Mouse (Mus musculus) monocyte, adult 2 months (primary cell): ENCODE results near the gene Ccdc194.

Source experiments
- DNase-seq, 2 experiments: peaks; one replicate each; pipeline ENCODE4 v3.0.0; 2022; ENCODE audit warnings: low spot score in 2 of 2, low read depth in 1 of 2

Gene Ccdc194

DNA sequence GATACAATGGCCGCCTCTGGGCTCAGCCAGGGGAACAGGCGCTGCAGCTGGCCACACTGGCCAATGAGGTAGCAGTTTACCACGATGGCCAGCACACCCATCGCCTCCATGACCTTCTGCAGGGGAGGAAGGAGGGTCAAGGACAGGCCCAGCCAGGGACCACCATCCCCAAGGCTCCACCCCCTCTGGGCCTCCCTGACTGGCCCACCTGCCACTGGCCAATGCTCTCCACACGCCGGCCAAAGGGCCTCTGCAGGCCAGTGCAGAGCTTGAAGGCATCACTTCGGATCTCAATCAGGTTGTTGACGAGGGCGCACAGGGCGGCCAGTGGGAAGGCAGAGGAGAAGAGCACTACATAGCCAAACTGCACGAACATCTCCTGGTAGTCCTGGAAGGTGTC lies 46.6 kb downstream of the Ccdc194 start:
- DNase-seq: no peak

DNA sequence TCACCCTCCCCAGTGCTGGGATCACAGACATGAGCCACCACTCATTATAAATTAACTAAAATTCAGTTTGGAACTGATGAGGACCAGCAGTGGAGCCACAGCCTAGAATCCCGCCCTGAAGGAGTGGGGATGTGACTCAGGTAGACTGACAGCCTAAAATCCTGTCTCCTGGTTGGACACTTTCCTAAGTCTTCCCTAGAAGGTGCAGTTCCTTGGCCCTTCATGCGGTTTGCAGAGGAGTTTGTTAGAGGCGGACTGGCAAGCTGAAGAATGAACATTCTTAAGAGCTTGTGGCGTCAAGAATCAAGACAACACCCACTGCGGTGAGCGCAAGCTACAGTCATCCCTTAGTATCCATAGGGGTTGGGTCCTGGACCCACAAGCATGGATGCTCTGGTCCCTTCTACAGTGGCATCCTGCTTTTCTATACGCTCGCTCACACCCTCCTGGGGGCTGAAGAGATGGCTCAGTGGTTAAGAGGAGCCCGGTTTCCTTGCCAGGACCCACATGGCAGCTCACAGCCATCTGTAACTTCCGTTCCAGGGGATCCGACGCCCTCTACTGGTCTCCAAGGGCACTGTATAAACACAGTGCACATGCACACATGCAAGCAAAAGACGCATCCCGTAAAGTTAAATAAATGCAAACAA lies 48.2 kb downstream of the Ccdc194 start:
- no peak for DNase-seq

DNA sequence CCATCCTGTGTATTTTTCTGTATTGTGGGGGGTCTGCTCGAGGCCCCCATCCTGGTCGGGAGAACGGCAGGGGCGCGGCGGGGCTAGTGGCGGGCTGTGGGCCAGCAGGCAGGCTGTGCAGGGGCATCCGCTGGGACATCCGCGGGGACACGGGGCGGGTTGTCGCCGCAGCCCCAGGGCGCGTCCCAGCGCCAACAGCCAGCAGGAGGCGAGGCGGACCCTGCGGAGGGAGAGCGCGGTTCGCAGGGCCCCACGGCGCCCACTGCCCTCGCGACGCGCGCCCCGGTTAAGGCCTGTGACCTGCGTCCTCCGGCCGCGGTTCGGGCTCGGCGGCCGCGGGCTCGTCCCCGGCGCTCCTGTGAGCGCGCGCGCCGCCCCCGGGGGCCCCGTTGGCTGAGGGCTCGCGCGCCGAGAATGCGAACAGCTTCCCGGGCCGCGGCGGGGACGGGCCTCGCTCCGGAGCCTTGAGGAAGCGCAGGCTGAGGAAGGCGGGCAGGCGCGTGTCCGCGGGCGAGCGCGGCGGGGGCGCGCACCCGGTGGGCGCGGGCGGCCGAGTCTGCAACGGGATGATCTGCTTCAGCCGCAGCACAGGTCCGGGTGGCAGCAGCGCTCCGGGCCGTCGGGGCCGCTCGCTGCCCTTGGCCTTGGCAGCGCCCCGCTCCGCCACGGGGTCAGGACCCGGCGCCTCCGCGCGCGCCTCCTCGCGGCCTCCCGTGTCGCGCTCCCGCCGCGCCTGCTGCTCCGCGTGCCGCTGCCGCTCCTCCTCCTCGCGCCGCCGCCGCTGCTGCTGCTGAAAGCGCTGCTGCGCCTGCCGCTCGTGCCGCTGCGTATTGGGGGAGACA lies 49.2 kb downstream of the Ccdc194 start:
- DNase-seq: peak in 1 of 2 experiments; percentile 53

DNA sequence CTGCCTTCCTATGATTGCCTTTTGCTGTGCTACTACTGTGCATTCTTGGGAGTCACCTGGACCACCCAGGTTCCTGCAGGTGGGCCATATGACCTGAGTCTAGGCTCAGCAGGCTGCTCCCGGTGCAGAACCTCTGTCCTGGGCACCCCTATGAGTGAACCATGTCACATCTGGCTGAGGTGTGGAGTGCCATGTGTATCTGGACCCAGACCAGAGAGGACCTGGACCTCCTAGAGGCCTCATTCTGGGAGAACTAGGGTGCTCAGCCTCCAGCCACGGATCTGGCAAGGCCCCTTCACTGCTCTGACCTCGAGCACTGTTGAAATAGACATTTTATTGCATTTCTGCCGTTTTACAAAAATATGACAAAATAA lies 49.8 kb downstream of the Ccdc194 start:
- DNase-seq: no peak

DNA sequence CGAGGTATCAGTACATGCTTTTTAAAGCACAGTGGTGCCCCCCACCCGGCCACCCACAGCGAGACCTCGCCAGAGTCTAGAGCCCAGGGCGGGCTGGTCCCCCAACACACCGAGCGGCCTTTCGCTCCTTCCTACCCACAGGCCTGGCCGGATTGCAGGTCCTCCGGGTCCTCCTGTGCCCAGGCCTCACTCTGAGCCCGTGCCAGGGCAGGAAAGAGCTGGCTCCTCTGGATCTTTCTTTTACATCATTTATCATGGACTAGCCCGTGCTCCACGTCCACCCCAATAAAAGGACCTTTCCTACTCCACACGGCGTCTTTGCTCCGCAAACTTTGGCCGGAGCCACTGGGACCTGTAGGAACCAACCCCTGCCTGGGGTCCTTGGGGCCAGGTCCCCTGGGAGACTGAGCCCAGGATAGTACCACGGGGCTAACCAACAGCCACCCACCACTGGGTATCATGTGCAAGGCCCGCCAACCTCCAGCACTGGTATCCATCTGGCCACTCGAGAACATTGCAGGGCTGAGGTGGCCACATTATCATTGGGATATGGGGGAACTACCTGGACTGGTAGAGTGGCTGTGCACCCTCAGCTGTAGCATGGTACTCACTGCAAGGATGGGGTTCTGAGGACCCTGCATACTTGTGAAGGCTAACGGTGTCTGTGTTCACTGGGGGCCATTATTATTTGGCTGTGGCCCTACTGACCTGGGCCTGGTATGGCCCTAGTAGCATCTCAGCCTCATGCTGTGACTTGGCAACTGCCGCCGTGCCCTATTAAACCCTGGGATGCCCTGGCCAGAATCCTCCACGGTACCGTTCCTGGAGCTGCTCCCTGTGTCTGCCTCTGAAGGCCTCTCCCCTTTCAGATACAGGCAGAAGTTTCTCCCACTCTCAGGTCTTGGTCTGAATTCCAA lies 50.5 kb downstream of the Ccdc194 start:
- no peak for DNase-seq

DNA sequence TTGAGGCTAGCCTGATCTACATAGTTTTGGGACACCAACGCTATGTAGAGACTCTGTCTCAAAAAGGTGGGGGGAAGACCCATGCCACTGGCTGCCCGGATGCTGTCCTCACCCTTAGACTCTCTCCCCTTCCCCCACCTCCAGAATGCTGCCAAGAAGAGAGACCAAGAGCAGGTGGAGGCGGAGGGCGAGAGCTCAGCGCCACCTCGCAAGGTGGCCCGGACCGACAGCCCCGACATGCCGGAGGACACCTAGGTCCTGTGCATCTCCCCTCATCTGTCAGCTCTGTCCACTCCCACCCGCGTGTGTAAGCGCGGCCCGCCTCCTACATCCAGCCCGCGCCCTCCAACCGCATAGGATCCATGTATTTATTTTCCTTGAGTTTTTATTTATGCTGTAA lies 51.2 kb downstream of the Ccdc194 start:
- DNase-seq: no peak

DNA sequence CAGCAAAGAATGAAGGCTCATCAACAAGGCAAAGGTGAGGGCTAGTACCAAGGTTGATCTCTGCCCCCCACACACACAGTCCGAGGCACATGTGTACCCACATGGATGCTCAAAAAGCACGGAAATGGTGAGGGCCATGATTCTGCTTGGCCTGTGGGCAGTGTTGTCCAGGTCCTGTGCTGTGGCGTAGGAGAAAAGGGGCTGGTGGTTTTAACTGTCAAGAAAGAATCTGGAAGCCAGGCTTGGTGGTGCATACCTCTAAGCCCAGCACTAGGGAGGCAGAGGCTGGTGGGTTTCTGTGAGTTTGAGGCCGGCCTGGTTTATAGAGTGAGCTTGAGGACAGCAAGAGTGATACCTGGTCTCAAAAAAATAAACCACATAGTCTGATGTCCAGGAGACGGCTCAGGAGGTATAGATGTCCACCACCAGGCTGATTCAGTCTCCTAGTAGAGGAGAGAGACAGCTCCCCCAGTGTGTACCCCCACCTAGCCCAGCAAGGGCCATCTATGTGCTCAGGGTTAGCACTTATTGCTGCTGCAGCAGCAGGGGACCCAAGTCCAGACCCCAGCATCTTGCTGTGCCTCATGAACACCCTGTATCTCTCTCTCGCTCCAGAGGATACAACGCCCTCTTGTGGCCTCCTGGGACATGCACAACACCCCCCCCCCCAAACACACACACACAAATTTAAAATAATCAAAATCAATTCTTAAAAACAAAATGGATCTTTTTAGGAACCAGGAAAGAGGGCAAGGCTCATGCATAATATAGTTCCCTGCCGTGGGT lies 52.7 kb downstream of the Ccdc194 start:
- DNase-seq: no peak

DNA sequence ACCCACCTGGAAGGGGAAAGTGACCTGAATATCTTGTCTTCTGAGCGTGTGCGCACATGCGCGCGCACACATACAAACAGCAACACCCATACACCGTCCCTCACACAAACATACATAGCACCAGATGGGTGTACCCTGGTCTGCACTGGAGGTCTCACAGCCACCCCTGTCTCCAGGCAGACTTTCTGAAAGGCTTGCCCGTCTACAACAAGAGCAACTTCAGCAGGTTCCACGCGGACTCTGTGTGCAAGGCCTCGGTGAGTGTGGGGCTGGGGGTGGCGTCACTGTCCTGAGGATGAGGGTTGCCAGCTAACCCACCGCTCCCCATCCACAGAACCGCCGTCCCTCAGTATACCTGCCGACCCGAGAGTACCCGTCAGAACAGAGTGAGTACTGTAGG lies 53.6 kb downstream of the Ccdc194 start:
- no peak for DNase-seq

DNA sequence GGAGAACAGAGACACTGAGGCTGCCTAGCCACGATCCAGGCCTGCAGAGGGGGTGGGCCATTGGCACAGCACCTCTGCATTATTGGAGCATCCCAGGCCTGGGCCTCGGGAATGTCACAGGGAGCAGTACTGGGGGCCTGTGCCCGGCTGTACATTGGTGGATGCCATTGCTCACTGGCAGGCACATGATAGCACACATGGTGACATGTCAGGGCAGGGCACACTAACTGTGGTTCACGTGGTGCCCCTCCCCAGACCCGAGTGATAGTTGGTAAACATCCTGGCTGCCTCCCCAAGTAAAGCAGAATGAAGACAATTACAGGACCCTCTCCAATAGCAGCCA lies 54.6 kb downstream of the Ccdc194 start:
- no peak for DNase-seq

DNA sequence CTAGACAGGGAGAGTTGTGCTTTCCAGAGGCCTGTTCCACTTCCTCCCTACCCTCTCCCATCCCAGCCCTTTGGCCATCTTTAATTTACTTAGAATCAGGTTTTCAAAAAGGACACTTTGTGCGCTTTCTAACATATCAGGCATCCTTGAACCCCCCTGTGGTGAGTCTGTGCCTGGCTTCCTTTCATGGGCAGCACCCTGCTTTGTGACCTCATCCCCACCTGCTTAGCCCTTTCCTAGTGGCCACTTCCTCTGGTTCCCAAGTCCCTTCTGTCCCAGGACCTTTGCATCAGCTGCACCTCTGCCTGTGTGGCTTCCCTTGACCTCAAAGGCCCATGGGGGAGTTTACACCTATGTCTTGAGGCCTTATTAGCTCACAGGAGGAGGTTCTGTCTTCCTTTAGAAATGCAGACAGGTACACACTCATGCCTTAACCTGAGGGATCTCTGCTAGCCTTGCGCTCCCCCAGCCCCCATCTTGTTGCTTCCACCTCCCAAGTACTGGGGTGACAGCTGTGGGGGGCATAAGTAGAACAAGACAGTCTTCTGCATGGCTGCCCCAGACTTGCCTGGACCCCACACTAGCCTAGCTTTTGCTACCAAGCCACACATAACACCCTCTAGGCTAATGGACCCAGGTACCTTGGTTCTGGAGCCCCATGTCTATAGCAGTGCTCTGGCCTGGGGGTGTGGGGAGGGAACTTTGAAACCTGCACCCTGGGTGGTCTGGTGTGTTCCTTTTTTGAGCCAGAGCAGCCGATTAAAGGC lies 55.2 kb downstream of the Ccdc194 start:
- DNase-seq: no peak
